Mouse (Mus musculus): ENCODE results near the gene Gpat2.

DNA sequence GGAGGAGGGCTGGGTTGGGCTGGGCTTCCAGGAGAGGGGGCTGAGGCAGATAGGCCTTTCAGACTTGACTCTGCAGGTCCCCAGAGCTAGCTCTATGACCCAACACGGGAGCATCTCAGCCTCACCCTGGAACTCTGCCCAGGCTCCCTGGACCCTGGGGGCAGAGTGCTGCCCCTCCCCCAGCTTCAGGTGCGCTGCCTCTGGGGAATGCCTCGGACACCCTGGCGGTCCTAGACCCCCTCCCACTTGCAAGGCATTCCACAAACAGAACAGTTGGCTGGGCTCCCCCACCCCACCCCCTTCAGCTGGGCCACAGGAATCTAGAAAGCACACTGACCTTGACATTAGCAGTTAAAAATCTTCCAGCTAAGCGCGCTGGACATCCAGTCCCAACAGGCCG lies 24.7 kb downstream of the Gpat2 start:
- TF ChIP-seq CTCF (IDR thresholded peaks at IDR 0.05) (no peak), POLR2A (IDR thresholded peaks at IDR 0.05; ENCODE audit: insufficient read depth, low read depth, low read length) (no peak)

Data from heart, adult 2 months (tissue).